Mouse (Mus musculus): ENCODE measurements around the gene Miip.
"Not testable (repeated sequence)": the region's sequence is repeated elsewhere in the genome, so short reads cannot be mapped to it uniquely, and the experiment has no call there.

The Miip gene

DNA sequence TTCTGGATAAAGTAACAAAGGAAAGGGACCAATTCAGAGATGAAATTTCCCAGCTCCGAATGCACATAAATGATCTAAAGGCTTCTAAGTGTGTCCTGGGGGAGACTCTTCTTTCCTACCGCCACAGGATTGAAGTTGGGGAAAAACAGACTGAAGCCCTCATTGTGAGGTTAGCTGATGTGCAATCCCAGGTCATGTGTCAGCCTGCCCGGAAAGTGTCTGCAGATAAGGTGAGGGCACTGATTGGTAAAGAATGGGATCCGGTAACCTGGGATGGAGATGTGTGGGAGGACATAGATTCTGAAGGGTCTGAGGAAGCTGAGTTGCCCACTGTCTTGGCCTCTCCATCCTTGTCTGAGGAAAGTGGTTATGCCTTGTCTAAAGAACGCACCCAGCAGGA, 622 bp upstream of the Miip start:
- no peak for DNase-seq (ENCODE audit: low spot score in 2 of 2)

DNA sequence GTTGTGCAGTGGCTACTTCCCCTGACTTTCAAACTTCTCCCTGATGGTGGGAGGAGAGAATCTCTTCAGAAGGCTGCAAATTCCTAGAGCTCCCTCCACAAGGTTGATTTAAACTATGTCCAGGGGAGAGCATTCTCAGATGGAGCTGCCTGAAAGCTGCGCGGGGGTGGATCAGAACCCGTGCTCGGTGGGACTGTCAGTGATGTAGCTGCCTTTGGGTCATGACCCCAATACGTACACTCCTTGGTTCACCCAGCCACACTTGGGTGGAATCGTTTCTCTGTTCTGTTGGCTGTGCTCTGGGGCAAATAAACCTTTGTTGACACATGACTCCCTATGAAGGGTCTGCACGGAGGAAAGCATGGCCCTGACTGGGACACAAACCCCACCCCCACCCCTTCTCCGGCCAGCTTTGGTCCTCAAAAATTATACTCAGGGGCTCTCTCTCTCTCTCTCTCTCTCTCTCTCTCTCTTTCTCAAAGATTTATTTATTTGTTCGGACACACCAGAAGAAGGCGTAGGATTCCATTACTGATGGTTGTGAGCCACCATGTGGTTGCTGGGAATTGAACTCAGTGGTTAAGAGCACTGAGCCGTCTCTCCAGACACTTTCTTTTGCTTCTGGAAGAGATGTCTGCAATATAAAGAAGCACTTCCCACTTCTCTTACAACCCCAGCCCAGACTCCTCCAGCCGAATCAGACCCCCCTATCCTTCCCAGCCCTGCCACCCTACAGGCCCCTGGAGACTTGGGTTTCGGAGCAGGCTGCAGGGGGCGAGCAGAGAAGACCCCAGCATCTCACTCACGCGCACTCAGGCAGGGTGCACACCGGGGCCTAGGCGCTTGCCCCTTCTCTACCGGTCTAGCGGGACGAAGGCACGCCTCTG, 810 bp downstream of the Miip start:
- peak in 1 of 2 experiments; percentile 18 for DNase-seq (ENCODE audit: low spot score in 2 of 2)

DNA sequence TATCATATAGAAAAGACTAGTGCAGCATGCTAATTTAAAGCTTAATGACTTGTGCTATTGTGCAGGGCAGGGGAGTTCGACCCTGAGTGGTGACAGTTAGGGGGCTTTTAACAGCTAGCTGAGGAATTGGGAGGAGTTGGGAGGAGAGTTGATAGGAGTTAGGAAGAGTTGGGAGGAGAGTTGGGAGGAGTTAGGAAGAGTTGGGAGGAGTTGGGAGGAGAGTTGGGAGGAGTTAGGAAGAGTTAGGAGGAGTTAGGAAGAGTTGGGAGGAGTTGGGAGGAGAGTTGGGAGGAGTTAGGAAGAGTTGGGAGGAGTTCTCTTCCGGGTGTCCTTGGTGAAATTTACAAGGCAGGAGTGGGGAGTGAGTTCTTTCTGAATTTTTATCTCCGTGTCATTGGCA, 1.8 kb downstream of the Miip start:
- not testable (repeated sequence) for DNase-seq (ENCODE audit: low spot score in 2 of 2)

DNA sequence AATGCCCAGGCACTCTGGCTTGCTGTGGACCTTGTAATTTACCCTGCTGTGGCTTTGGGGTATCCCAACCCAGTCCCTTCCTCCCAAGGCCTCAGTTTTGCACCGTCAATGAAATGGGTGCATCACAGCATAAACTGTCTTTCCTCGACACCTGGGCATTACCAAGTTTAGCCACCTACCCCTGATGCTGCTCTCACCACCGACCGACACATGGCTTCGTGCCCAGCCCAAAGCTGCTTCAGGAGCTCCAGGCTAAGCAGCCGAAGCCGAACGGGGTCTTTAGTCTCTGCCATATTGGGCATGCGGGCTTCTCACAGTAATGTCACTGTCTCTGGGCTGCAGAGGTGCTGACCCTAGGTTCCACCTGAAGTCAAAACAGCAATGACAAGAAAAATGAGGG, 2.6 kb downstream of the Miip start:
- DNase-seq (ENCODE audit: low spot score in 2 of 2) = no peak

DNA sequence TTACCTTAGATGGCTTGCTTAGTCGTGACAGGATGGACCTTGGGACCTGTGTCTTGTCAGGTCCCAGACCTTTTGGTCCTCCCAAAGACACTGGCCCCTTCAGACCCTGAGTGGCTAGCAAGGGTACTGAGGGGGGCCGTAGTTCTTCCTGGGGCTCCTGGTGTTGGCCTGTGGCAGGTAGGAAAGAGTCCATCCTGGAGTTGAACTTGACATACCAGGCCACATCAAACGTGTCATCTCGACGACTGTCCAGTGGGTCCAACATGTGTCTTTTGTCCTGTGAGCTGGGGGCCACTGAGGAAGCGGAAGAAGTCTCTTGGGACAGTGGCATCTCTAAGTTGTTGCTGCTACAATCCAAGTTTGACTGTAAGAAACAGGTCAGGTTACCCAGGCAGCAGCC, 3.0 kb downstream of the Miip start:
- DNase-seq (ENCODE audit: low spot score in 2 of 2) = no peak

DNA sequence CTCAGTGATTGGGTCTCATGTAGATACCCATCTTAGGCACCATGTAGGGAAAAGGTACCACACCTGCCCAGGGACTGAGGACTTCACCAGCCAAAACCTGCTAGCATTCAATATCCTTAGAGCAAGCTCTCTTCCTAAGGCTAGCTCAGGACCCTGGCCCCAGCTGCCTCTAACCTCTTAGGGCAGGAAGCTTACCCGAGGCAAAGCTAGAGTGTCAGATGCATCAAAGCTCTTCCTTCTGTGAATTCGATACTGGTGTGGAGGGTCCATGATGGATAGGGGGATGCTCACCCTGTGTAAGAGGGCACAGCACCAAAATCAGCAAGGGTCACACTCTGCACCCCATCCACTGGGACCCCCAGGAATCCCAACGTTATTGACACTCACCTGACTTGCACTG, 6.6 kb downstream of the Miip start:
- no peak for DNase-seq (ENCODE audit: low spot score in 2 of 2)

DNA sequence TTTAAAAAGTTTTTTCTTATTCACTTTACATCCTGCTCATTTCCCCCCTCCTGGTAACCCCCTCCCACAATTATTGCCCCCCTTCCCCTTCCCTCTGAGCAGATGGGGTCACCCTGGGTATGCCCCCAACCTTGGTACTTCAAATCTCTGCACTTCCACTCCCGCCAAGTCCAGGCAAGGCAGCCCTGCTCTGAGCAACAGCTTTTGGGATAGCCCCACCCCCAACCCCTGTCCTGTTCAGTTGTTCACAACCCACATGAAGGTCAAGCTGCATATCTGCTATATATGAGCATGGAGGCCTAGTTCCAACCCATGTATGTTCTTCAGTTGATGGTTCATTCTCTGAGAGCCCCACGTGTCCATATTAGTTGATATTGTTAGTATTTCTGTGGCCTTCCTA, 17.8 kb downstream of the Miip start:
- no peak for DNase-seq (ENCODE audit: low spot score in 2 of 2)

DNA sequence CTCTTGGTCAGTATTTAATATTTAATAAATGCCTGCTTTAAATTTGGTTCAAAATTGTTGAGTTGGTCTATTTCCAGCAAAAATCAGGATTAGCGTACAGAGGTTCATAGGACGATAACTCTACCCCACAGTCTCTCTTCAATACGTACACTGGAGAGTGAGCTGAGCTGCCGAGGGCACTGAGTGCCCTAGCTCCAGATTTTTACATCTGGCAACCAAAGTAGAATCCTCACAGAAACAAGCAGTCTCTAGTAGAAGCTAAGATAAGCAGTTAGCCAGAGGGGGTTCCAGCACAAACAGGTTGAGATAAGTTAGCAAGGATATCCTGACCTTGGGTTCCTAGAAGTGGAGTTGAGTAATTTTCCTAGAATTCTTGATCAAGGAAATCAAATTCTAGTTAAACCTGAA, 20.0 kb downstream of the Miip start:
- no peak for DNase-seq (ENCODE audit: low spot score in 2 of 2)

DNA sequence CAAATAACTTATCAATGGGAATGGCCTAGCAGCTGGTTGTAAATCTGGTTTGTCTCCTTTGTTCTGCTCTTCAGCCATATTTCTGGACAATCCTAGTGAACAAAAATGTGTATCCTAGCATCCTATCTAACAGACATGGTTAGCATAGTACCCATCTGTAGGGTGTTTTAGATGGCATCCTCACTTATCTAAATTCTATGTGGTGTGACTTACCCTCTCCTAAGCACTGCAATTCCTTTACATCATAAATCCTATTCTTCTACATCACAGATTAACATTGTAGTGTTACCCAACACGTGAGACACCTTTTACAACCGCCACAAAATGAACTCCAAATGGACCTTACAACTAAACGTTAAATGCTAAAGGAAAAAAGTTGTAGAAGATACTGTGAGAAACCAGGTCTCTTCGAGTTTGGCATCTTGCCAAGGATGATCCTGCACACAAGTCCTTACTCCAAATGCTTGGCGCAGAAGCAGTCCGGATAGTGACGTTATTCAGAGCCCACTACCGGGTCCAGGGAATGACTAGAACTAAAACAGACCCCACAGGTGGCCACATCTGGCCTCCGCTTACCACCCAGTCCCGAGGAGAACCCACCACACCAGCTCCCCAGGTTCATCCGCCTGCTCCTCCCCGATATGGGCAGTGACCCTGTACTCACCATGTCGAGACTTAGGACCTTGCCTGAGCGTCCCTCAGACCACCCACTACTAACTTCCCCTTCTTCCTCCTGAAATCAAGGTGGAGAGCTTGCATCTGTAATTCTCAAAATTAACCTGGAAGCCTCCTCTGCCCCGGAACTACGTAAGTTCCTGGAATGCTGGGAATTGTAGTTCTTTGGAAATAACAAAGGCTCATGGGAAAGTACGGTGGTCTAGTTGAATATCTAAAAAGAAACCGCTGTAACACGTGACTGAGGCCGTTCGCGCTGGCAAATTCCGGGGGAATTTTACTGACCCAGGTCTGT, 20.7 kb downstream of the Miip start, which contains the start of gene Zfp933:
Zfp933 (minus strand) TSS at position 753 of the 970 bp plus-strand sequence.
- DNase-seq (ENCODE audit: low spot score in 2 of 2) = peak; percentile 49 to 50

DNA sequence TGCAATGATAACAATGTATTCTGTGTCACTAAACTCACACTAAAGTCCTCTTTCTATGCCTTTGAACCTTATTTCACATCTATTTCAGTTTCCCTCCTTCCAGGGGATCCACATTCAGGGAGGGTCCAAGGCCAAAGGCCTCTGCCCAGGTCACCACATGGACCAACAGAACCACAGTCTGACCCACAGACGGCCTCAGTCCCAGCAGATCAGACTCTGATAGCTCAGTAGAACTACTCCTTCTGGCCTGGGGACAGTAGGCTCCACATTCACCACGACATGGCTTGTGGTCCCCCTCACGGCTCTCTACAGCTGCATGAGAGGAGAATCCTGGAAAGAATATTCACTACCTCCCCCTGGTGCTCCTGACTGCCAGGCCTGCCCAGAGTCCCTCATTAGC, 25.7 kb downstream of the Miip start:
- DNase-seq (ENCODE audit: low spot score in 2 of 2) = no peak

DNA sequence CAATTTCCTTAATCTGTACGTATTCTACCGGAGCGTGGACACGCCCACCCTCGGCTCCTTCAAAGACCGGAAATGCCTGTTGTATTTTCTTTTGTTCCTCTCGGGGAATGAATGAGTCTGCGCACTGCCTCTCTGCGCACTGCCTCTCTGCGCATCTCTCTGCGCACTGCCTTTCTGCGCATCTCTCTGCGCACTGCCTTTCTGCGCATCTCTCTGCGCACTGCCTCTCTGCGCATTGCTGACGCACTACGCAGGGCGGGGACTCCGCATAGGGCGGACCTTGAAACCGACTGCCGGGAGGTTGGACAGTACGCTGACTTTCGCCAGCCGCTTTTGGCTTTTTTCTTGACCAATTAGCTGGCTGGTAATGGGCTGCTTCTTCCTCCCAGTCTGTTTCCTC, 29.3 kb downstream of the Miip start:
- DNase-seq (ENCODE audit: low spot score in 2 of 2) = peak in 1 of 2 experiments; percentile 35

DNA sequence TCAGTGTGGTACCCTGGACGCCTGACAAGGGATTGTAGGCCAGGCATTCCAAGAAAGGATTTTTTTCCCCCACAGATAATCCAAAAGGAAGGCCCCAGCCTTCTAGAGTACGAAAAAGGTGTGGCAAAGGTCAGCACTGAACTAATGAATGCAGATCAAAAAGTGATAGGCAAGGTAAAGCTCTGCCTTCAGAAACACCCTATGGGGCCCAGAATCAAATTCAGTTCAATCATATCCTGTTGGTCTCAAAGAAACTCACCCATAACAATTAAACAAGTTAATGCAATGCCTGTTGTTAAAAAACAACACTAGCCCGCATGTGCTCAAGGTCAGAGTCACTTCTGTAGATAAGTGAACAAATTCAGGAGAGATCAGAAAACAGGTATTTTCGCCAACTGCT, 44.2 kb downstream of the Miip start:
- DNase-seq (ENCODE audit: low spot score in 2 of 2) = no peak

DNA sequence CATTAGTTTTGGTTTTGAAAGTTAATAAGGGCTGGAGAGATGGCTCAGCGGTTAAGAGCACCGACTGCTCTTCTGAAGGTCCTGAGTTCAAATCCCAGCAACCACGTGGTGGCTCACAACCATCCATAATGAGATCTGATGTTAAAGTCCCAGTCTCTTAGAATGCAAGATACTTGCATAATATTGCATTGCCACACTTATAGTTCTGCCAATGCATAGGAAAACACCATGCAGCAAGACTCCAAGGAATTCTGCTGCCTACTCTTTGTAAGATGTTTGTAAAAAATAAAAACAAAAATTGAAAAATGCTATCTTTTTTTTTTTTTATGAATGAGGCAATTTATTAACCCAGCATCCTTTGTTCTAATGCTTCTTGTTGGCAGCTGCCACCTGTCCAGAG, 47.2 kb downstream of the Miip start:
- not testable (repeated sequence) for DNase-seq (ENCODE audit: low spot score in 2 of 2)

DNA sequence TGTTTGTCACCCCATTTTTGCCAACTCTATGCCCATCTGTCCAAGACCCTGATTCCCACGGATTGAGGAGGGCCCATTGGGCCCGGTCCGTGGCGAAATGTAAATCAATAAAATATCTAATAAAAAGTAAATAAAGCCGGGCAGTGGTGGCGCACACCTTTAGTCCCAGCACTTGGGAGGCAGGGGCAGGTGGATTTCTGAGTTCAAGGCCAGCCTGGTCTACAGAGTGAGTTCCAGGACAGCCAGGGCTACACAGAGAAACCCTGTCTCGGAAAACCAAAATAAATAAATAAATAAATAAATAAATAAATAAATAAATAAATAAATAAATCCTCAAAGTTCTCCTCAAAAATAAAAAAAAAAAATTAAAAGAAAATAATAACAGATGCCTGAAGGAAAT, 49.0 kb downstream of the Miip start:
- not testable (repeated sequence) for DNase-seq (ENCODE audit: low spot score in 2 of 2)

DNA sequence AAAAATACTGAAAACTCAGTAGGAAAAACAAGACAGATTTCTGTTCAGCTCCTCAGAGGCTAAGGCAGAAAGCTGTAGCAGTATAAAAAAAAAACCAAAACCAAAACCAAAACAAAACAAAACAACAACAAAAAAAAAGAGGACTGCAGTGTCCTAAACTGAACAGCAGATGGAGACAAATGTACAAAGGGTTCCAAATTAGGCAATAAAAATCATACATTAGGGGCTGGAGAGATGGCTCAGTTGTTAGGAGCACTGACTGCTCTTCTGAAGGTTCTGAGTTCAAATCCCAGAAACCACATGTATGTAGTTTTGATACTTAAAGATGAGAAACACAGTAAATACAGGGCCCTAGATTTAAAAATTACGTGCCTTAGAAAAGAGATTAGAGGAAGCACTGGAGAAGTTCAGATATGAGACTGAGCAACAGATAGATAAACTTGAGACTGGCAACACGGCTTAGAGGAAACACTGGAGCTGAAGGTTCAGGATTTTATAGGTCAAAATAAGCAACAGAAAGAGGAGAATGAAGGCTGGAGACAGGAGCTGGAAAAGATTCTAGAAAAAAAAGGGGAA, 53.9 kb downstream of the Miip start:
- DNase-seq (ENCODE audit: low spot score in 2 of 2) = no peak

DNA sequence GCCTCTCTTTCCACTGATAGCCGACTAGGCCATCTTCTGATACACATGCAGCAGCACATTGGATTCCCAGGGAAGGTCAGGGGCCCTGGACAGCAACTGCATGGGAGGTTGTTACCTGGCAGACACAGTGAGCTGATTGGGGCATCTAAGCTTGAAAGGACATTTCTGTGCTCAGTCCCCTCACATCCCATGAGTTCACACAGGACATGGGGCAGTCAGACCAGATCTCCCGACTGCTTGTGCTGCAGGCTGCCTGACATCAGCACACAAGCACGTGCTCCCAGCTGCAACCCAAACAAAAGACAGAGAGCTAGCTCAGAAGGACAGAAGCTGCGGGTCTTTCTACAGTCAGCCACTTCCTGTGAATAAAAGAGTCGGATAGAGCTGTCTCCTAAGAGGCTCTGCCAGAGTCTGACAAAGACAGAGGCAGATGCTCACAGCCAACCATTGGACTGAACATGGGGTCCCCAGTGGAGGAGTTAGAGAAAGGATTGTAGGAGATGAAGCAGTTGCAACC, 55.3 kb downstream of the Miip start:
- DNase-seq (ENCODE audit: low spot score in 2 of 2) = no peak
